Mouse (Mus musculus) ES-Bruce4 (cell line): ENCODE measurements around the gene Pum1.

Source experiments
- CTCF ChIP-seq: IDR thresholded peaks from one replicate; pipeline ENCODE4 v1.8.1; 2011; ENCODE audit warnings: low read depth, low read length
- EP300 ChIP-seq: IDR thresholded peaks from 2 replicates; pipeline ENCODE4 v1.6.1; 2011; ENCODE audit warnings: low read depth, low read length; ENCODE audit not compliant: insufficient read depth
- POLR2A ChIP-seq: IDR thresholded peaks from one replicate; pipeline ENCODE4 v1.8.1; 2011; ENCODE audit warnings: low read length; ENCODE audit not compliant: insufficient read depth

GRCm38 (mm10) chr4:130752591-130752990, 89.5 kb downstream of the Pum1 start:
- no peak for TF ChIP-seq POLR2A
- no peak for TF ChIP-seq EP300
- no peak for TF ChIP-seq CTCF
